Mouse (Mus musculus) kidney, embryonic 15.5 days (tissue): Measurements from ENCODE around the gene Cldn13. TPM values are rescaled to one million over a fixed set of nuclear protein-coding genes. Genes with fewer than 3 reads are reported as not detected.
"Not testable (repeated sequence)": the region's sequence is repeated elsewhere in the genome, so short reads cannot be mapped to it uniquely, and the experiment has no call there.

Experiments
- ATAC-seq: fragments of 200-750 bp; cut with Nextera tagmentation; replicated peaks from 2 replicates; pipeline ENCODE4 v1.8.0; 2017; ENCODE audit warnings: moderate TSS enrichment; ENCODE audit not compliant: low FRiP score
- H3K27ac ChIP-seq: fragments of 300-500 bp; sonication (generic); 2 replicates; pipeline ENCODE4 v1.5.1; 2015; ENCODE audit warnings: mild to moderate bottlenecking, inconsistent platforms
- H3K27me3 ChIP-seq: fragments of 300-500 bp; sonication (generic); 2 replicates; pipeline ENCODE4 v1.6.1; 2015; ENCODE audit warnings: inconsistent platforms
- H3K36me3 ChIP-seq: fragments of 300-500 bp; sonication (generic); 2 replicates; pipeline ENCODE4 v1.6.1; 2015; ENCODE audit warnings: inconsistent platforms
- H3K4me1 ChIP-seq: fragments of 300-500 bp; sonication (generic); 2 replicates; pipeline ENCODE4 v1.6.1; 2015; ENCODE audit warnings: inconsistent platforms
- H3K4me2 ChIP-seq: fragments of 300-500 bp; sonication (generic); 2 replicates; pipeline ENCODE4 v1.6.1; 2015; ENCODE audit warnings: moderate library complexity, mild to moderate bottlenecking, inconsistent platforms
- H3K4me3 ChIP-seq: fragments of 300-500 bp; sonication (generic); replicated peaks from 2 replicates; pipeline ENCODE4 v1.5.1; 2015; ENCODE audit warnings: mild to moderate bottlenecking, inconsistent platforms
- H3K9ac ChIP-seq: fragments of 300-500 bp; sonication (generic); 2 replicates; pipeline ENCODE4 v1.6.1; 2015; ENCODE audit warnings: mild to moderate bottlenecking, inconsistent platforms
- H3K9me3 ChIP-seq: fragments of 300-500 bp; sonication (generic); replicated peaks from 2 replicates; pipeline ENCODE4 v1.6.1; 2016; ENCODE audit warnings: inconsistent platforms
- WGBS: fragments of 180-500 bp; shearing (Covaris S2); methylation state at CpG from one replicate; pipeline ENCODE4 v1.1.7; 2015; ENCODE audit warnings: mixed read lengths; 5-methylcytosine and 5-hydroxymethylcytosine counted together
- polyA plus RNA-seq: library from polyadenylated mRNA; unstranded; fragments of >200 nt; fragmentation: Nextera tagmentation; extraction: Ambion mirVana; gene quantifications from 2 replicates; pipeline ENCODE4 v1.2.1, GENCODE M21; 2015

Gene Cldn13
- polyA plus RNA-seq = 2.0 and 5.1 TPM in 2 replicates

GRCm38 (mm10) chr5:134915311-134915710 lies at the start of gene Cldn13:
Cldn13 (minus strand) TSS chr5:134915526.
- no peak for ATAC-seq
- no peak within 1 kb of the TSS for H3K4me3 ChIP-seq
- 0 out of 2 replicates have a peak, but pooled peaks cover 2% of the 10 kb centered on the region for H3K27me3 ChIP-seq
- H3K36me3 ChIP-seq = no peaks in the 10 kb centered on the region
- H3K9ac ChIP-seq = no peak within 1 kb of the TSS
- no peaks in the 10 kb centered on the region; the same call in 1 of the 2 replicates for H3K9me3 ChIP-seq
- H3K4me1 ChIP-seq = no peaks in the 10 kb centered on the region
- no peak within 1 kb of the TSS for H3K27ac ChIP-seq
- 75% methylated on average over 8 of the region's 8 CpGs for WGBS
- no peak within 1 kb of the TSS for H3K4me2 ChIP-seq

- H3K27ac ChIP-seq, H3K9ac ChIP-seq, H3K36me3 ChIP-seq, ATAC-seq, H3K4me3 ChIP-seq, H3K27me3 ChIP-seq, H3K4me2 ChIP-seq, H3K9me3 ChIP-seq: not testable (repeated sequence)
- peaks cover 33% of the 10 kb centered on the region for H3K4me1 ChIP-seq
Measured at GRCm38 (mm10) chr5:134964655-134965054, 49.3 kb upstream of the Cldn13 start.

GRCm38 (mm10) chr5:134963546-134963945 lies 48.2 kb upstream of the Cldn13 start:
- ATAC-seq = no peak
- H3K9ac ChIP-seq = no peak overlapping the region
- no peaks in the 10 kb centered on the region for H3K36me3 ChIP-seq
- H3K9me3 ChIP-seq = no peaks in the 10 kb centered on the region
- no peak overlapping the region for H3K27ac ChIP-seq
- H3K4me3 ChIP-seq = no peak overlapping the region
- 17% methylated on average over 5 of the region's 5 CpGs for WGBS
- H3K4me1 ChIP-seq = peaks cover 33% of the 10 kb centered on the region
- no peak overlapping the region for H3K4me2 ChIP-seq
- 0 out of 2 replicates have a peak, but pooled peaks cover 6% of the 10 kb centered on the region for H3K27me3 ChIP-seq

- no peaks in the 10 kb centered on the region for H3K9me3 ChIP-seq
- 0 out of 2 replicates have a peak overlapping the region, but pooled peaks have one; percentile 3 for H3K27ac ChIP-seq
- no peak overlapping the region for H3K4me2 ChIP-seq
- no peaks in the 10 kb centered on the region for H3K27me3 ChIP-seq
- 93% methylated on average over 2 of the region's 2 CpGs for WGBS
- H3K9ac ChIP-seq = no peak overlapping the region
- H3K4me3 ChIP-seq = no peak overlapping the region
- no peaks in the 10 kb centered on the region for H3K36me3 ChIP-seq
- H3K4me1 ChIP-seq = peaks cover 21% of the 10 kb centered on the region
- no peak for ATAC-seq
Measured at GRCm38 (mm10) chr5:134961519-134961918, 46.2 kb upstream of the Cldn13 start.

GRCm38 (mm10) chr5:134960430-134960829 lies 45.1 kb upstream of the Cldn13 start:
- no peak for ATAC-seq
- Histone ChIP-seq H3K36me3 (no peaks in the 10 kb centered on the region), H3K4me1 (peaks cover 10% of the 10 kb centered on the region), H3K27ac (no peak overlapping the region), H3K9ac (no peak overlapping the region), H3K27me3 (no peaks in the 10 kb centered on the region), H3K4me3 (no peak overlapping the region), H3K9me3 (no peaks in the 10 kb centered on the region), H3K4me2 (no peak overlapping the region)
- WGBS = 65% methylated on average over 2 of the region's 2 CpGs

GRCm38 (mm10) chr5:134959114-134959513 lies 43.8 kb upstream of the Cldn13 start:
- no peak overlapping the region for H3K27ac ChIP-seq
- H3K4me2 ChIP-seq = no peak overlapping the region
- peaks cover 10% of the 10 kb centered on the region for H3K4me1 ChIP-seq
- H3K36me3 ChIP-seq = no peaks in the 10 kb centered on the region
- no peaks in the 10 kb centered on the region for H3K27me3 ChIP-seq
- H3K4me3 ChIP-seq = no peak overlapping the region
- 59% methylated on average over 7 of the region's 7 CpGs for WGBS
- H3K9ac ChIP-seq = no peak overlapping the region
- no peak for ATAC-seq
- H3K9me3 ChIP-seq = no peaks in the 10 kb centered on the region

GRCm38 (mm10) chr5:134955491-134955890 lies 40.2 kb upstream of the Cldn13 start:
- 60% methylated on average over 5 of the region's 5 CpGs for WGBS

GRCm38 (mm10) chr5:134951053-134951884 lies 35.9 kb upstream of the Cldn13 start:
- peak; percentile 46 for ATAC-seq
- Histone ChIP-seq H3K9ac (0 out of 2 replicates have a peak overlapping the region, but pooled peaks have one; percentile 17), H3K27me3 (peaks cover 13% of the 10 kb centered on the region)

More at GRCm38 (mm10) chr5:134955491-134955890, 40.2 kb upstream of the Cldn13 start:
- no peaks in the 10 kb centered on the region for H3K9me3 ChIP-seq
- no peaks in the 10 kb centered on the region for H3K27me3 ChIP-seq
- no peaks in the 10 kb centered on the region for H3K36me3 ChIP-seq
- H3K9ac ChIP-seq = no peak overlapping the region
- H3K4me1 ChIP-seq = peaks cover 13% of the 10 kb centered on the region
- no peak for ATAC-seq
- no peak overlapping the region for H3K27ac ChIP-seq
- no peak overlapping the region for H3K4me3 ChIP-seq
- H3K4me2 ChIP-seq = no peak overlapping the region

GRCm38 (mm10) chr5:134948085-134948439 lies 32.7 kb upstream of the Cldn13 start:
- H3K36me3 ChIP-seq = no peaks in the 10 kb centered on the region
- H3K27ac ChIP-seq = no peak overlapping the region
- peaks cover 43% of the 10 kb centered on the region for H3K4me1 ChIP-seq
- H3K9me3 ChIP-seq = no peaks in the 10 kb centered on the region
- no peak overlapping the region for H3K9ac ChIP-seq
- no peak overlapping the region for H3K4me2 ChIP-seq
- ATAC-seq = no peak
- no peak overlapping the region for H3K4me3 ChIP-seq
- 56% methylated on average over 4 of the region's 4 CpGs for WGBS
- peaks cover 28% of the 10 kb centered on the region for H3K27me3 ChIP-seq

More at GRCm38 (mm10) chr5:134951053-134951884, 35.9 kb upstream of the Cldn13 start:
- peaks cover 33% of the 10 kb centered on the region for H3K4me1 ChIP-seq
- H3K4me2 ChIP-seq = peak overlapping the region; percentile 51
- peak overlapping the region; percentile 23 for H3K4me3 ChIP-seq
- H3K36me3 ChIP-seq = no peaks in the 10 kb centered on the region
- H3K27ac ChIP-seq = peak overlapping the region; percentile 89
- WGBS = 10% methylated on average over 19 of the region's 19 CpGs
- no peaks in the 10 kb centered on the region for H3K9me3 ChIP-seq

- H3K27ac ChIP-seq = peak overlapping the region; percentile 86
- H3K9ac ChIP-seq = no peak overlapping the region
- 45% methylated on average over 5 of the region's 5 CpGs for WGBS
- no peak overlapping the region for H3K4me3 ChIP-seq
- no peak overlapping the region for H3K4me2 ChIP-seq
- H3K27me3 ChIP-seq = peaks cover 28% of the 10 kb centered on the region
- no peaks in the 10 kb centered on the region for H3K36me3 ChIP-seq
- H3K4me1 ChIP-seq = peaks cover 43% of the 10 kb centered on the region
- no peak for ATAC-seq
- H3K9me3 ChIP-seq = no peaks in the 10 kb centered on the region
Measured at GRCm38 (mm10) chr5:134947420-134948084, 32.2 kb upstream of the Cldn13 start.

- H3K9ac ChIP-seq = peak within 1 kb of the TSS; percentile 21
- peak within 1 kb of the TSS; percentile 49 for H3K4me2 ChIP-seq
- WGBS = 14% methylated on average over 11 of the region's 11 CpGs
- peaks cover 28% of the 10 kb centered on the region for H3K27me3 ChIP-seq
- H3K36me3 ChIP-seq = no peaks in the 10 kb centered on the region
- ATAC-seq = peak; percentile 31; the same call in 1 of the 2 replicates
- peak within 1 kb of the TSS; percentile 86 for H3K27ac ChIP-seq
- H3K4me3 ChIP-seq = peak within 1 kb of the TSS; percentile 46
- no peaks in the 10 kb centered on the region for H3K9me3 ChIP-seq
- H3K4me1 ChIP-seq = peaks cover 41% of the 10 kb centered on the region
Measured at GRCm38 (mm10) chr5:134946857-134947255, 31.5 kb upstream of the Cldn13 start, which contains the start of gene Cldn4. Cldn4 (minus strand) TSS chr5:134946934.
